Mouse (Mus musculus) embryonic fibroblast, embryonic 13.5 days (primary cell): Measurements from ENCODE around the gene Spata13.

Experiments
- CTCF ChIP-seq: IDR thresholded peaks from 2 replicates; pipeline ENCODE4 v1.5.1; 2011; ENCODE audit warnings: mild to moderate bottlenecking, control low read depth, low read length, moderate library complexity, borderline replicate concordance; ENCODE audit not compliant: insufficient read depth
- POLR2A ChIP-seq: IDR thresholded peaks from 2 replicates; pipeline ENCODE4 v1.6.1; 2011; ENCODE audit warnings: low read depth, mild to moderate bottlenecking, control low read depth, low read length, moderate library complexity

DNA sequence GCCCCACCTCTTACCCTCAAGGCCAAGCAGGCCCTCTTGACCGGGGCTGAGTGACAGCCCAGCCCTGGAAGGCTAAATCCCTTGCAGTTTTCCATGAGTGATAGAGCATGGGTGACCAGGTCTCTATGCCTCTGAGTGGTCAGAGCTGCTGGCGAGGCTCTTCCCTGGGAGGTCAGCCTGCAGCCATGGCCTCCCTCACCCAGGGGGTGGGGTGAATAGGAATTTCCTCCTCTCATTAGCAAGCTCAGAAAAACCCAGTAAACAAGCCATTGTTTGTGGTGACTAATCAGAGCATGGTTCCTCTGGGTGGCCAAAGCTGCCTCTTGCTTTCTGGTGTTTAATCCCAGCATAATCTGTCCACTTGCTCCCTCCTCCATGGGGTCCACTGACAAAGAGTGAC lies 131.2 kb downstream of the Spata13 start:
- TF ChIP-seq POLR2A: no peak
- no peak for TF ChIP-seq CTCF
